Mouse (Mus musculus): ENCODE measurements around the gene Epha7.

DNA sequence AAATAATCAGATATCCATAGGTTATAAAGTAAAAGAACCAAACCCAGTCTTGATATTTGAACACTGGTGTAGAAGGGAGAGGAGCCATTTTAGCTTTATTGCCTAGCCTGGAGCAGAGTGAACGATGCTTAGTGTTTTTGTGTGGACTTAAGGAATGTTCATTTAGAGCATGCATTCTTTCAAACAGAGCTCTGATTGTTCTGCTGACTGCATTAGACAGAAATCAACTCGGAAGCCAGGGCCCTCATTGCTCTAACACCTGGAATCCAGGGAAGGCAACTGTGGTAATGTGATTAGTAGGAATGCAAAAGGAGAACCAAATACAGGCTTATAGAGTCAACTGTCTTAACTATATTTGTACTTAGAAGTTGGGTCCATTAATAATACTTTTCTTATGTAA lies 53.5 kb downstream of the Epha7 start:
- TF ChIP-seq CTCF (IDR thresholded peaks at IDR 0.05): no peak
- TF ChIP-seq EP300 (IDR thresholded peaks at IDR 0.05): no peak

All from lung, postnatal 0 days (tissue).